Mouse (Mus musculus) limb, embryonic 15.5 days (tissue): ENCODE results near the gene Slc51a. TPM values are rescaled to one million over a fixed set of nuclear protein-coding genes. Genes with fewer than 3 reads are reported as not detected.

ENCODE experiments used
- ATAC-seq: fragments of 200-750 bp; cut with Nextera tagmentation; 2 replicates; pipeline ENCODE4 v1.8.0; 2017; ENCODE audit warnings: low read depth, moderate TSS enrichment; ENCODE audit not compliant: insufficient number of reproducible peaks, low FRiP score, low TSS enrichment
- H3K27ac ChIP-seq: fragments of 300-500 bp; sonication (generic); 2 replicates; pipeline ENCODE4 v1.5.1; 2015; ENCODE audit warnings: moderate library complexity, mild to moderate bottlenecking, inconsistent platforms
- H3K27me3 ChIP-seq: fragments of 300-500 bp; sonication (generic); 2 replicates; pipeline ENCODE4 v1.6.1; 2015; ENCODE audit warnings: inconsistent platforms
- H3K36me3 ChIP-seq: fragments of 300-500 bp; sonication (generic); 2 replicates; pipeline ENCODE4 v1.6.1; 2015; ENCODE audit warnings: inconsistent platforms
- H3K4me1 ChIP-seq: fragments of 300-500 bp; sonication (generic); 2 replicates; pipeline ENCODE4 v1.6.1; 2015; ENCODE audit warnings: inconsistent platforms
- H3K4me2 ChIP-seq: fragments of 300-500 bp; sonication (generic); 2 replicates; pipeline ENCODE4 v1.6.1; 2015; ENCODE audit warnings: mild to moderate bottlenecking, inconsistent platforms
- H3K4me3 ChIP-seq: fragments of 300-500 bp; sonication (generic); 2 replicates; pipeline ENCODE4 v1.5.1; 2015; ENCODE audit warnings: mild to moderate bottlenecking, inconsistent platforms
- H3K9ac ChIP-seq: fragments of 300-500 bp; sonication (generic); 2 replicates; pipeline ENCODE4 v1.6.1; 2015; ENCODE audit warnings: inconsistent platforms
- H3K9me3 ChIP-seq: fragments of 300-500 bp; sonication (generic); 2 replicates; pipeline ENCODE4 v1.6.1; 2016; ENCODE audit warnings: inconsistent platforms
- WGBS: fragments of 180-500 bp; shearing (Covaris S2); methylation state at CpG from one replicate; pipeline ENCODE4 v1.1.7; 2015; 5-methylcytosine and 5-hydroxymethylcytosine counted together
- polyA plus RNA-seq: library from polyadenylated mRNA; unstranded; fragments of >200 nt; fragmentation: Nextera tagmentation; extraction: Ambion mirVana; gene quantifications from 2 replicates; pipeline ENCODE4 v1.2.1, GENCODE M21; 2015

Gene Slc51a
- polyA plus RNA-seq, 1 experiment from 2014 or later: 0.06 TPM

DNA sequence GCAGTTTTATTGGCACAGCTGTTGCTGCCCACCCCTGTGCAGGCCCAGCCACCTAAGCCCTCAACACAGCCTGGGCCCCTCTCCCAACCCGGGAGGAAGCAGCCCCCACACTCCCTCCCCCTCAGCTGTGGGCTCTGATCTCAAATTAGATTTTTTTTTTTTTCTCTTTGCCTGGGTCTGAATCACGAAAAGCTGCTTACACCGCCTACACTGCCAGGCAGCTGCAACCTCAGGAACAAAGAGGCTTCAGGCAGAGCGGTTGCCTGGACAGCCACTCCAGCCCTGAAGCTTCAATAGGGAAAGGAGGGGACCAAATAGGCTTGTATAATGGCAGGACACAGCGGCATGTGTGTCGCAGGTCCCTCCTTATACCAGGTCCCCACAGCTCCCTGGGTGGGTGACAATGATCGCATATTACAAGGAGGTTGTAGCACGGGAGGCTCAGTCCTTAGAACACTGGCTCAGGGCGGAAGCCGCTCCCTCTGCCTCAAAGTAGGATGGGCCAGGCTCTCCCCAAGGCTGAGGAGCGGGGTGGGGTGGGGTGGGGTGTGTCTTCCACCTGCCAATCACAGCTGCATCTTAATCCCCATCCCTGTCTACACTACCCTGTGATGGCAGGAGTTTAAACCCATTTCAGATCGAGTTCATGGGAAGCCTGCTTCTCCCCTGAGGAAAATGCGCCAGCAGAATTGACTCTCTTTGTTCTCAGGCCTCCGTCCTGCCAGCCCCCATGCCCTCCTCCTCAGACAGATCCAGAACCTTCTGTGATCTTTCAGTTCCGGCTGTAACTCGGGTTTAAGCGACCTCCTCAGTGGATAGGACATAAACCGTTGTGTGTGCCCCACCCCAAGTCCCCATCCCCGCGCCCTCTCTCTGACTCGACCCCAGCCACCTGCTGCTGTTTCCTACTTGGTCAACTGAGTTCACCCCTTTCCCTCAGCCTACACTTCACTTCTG is 28.6 kb upstream of the Slc51a start:
- peak overlapping the region; percentile 44 for H3K4me2 ChIP-seq
- 8% methylated on average over 21 of the region's 21 CpGs for WGBS
- H3K4me3 ChIP-seq: peak overlapping the region; percentile 15
- H3K27ac ChIP-seq: peak overlapping the region; percentile 90
- no peaks in the 10 kb centered on the region for H3K36me3 ChIP-seq
- ATAC-seq: peak; percentile 61; the same call in 1 of the 2 replicates
- H3K27me3 ChIP-seq: no peaks in the 10 kb centered on the region
- H3K9me3 ChIP-seq: no peaks in the 10 kb centered on the region
- H3K4me1 ChIP-seq: peaks cover 17% of the 10 kb centered on the region
- 0 out of 2 replicates have a peak overlapping the region, but pooled peaks have one; percentile 7 for H3K9ac ChIP-seq

DNA sequence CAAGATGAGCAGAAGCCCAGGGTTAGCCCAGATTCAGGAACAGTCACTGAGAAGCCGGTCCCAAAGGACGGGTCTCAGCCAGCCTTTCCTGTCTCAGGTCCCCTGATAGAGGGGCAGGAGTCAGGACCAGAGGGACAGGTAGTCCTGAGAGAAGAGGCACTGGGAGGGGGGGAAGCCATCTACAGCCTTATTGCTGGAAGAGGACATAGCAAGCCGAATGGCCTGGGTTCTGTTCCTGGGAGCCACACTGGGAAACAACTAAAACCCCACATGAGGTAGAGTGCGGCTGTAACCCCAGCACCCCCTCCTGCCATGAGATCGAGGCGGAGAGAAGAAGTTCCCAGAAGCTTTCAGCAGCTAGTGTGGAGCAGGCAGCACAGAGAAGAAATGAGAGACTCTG is 26.3 kb upstream of the Slc51a start:
- Histone ChIP-seq H3K4me1 (peaks cover 32% of the 10 kb centered on the region), H3K27me3 (no peaks in the 10 kb centered on the region), H3K9me3 (no peaks in the 10 kb centered on the region), H3K27ac (0 out of 2 replicates have a peak overlapping the region, but pooled peaks have one; percentile 65), H3K4me2 (no peak overlapping the region), H3K9ac (no peak overlapping the region), H3K4me3 (no peak overlapping the region), H3K36me3 (no peaks in the 10 kb centered on the region)
- ATAC-seq: no peak
- 94% methylated on average over 6 of the region's 6 CpGs for WGBS

DNA sequence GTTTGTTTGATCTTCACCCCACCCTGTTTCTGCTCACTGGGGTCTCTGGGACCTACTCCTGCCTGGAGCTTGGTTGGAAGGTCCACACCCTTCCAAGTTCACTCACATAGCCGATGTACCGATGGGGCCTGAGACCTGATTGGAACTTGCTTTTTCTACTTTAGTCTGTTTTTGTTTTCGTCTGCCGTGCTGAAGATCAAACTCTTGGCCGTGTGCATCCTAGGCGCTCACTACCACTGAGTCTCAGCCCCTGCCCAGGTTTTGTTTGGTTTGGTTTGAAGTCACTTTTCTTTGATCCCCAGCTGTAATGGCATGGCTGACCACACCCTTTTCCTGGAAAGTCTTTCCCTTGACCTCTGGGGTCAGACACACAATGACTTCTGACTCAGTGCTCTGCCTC is 25.7 kb upstream of the Slc51a start:
- Histone ChIP-seq H3K27ac (peak overlapping the region; percentile 65; the same call in 1 of the 2 replicates), H3K4me1 (peaks cover 37% of the 10 kb centered on the region)
- 78% methylated on average over 6 of the region's 6 CpGs for WGBS

DNA sequence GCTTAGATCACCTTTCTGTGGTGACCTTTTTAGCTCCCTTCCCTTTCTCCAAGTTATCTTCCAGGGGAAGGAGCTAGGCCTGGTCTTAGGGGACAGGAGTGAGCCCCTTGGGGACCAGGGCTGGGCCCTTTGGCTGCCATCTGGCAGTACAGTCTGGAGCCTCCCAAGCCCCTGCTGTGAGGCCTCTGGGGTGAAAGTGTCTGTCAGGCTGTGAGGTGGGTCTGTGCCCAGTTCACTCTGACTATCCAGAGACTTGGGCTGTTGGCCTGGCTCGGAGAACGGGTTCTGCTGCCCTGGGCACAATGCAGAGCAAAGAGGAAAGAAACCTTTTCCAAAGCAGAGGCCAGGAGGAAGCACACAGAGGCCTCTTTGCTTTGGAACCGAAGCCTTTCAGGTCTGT is 25.2 kb upstream of the Slc51a start:
- no peaks in the 10 kb centered on the region for H3K36me3 ChIP-seq
- H3K9me3 ChIP-seq: no peaks in the 10 kb centered on the region
- H3K4me3 ChIP-seq: no peak overlapping the region
- H3K27ac ChIP-seq: peak overlapping the region; percentile 65
- no peak overlapping the region for H3K9ac ChIP-seq
- no peak for ATAC-seq
- H3K4me2 ChIP-seq: no peak overlapping the region
- H3K4me1 ChIP-seq: peaks cover 38% of the 10 kb centered on the region
- no peaks in the 10 kb centered on the region for H3K27me3 ChIP-seq
- WGBS: 44% methylated on average over 3 of the region's 3 CpGs

More for the DNA sequence above, 25.7 kb upstream of the Slc51a start:
- no peak for ATAC-seq
- no peak overlapping the region for H3K4me3 ChIP-seq
- H3K9me3 ChIP-seq: no peaks in the 10 kb centered on the region
- H3K27me3 ChIP-seq: no peaks in the 10 kb centered on the region
- H3K4me2 ChIP-seq: no peak overlapping the region
- H3K9ac ChIP-seq: no peak overlapping the region
- no peaks in the 10 kb centered on the region for H3K36me3 ChIP-seq

DNA sequence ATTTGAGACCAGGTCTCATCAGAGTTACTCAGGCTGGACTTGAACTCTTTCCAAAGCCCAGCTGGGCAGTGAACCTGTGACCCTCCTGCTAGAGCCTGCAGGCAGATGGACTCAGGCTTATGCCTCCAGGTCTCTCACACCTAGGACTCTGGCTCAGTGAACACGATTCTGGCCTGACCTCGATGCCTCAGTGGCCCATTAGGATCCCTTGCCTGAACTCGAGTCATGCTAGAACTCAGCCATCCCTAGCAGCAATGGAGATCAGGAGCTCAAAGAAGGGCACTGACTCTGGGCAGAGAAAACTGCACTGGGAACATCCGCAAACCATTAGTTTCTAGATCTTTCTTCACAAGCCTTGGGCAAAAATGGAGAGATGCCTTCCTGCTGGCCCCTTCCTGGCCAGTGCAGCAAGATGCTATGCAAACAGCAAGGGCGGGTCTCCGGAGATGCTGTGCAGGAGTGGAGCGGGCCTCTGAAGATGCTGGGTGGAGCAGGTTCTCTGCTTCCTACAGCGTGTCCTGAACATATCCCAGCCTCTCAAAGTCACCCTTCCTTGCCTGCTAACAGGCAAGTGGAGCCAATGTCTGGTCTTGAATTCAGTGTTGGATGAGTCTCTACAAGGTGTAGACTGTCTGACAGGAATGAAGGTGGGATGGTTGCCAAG is 24.3 kb upstream of the Slc51a start:
- Histone ChIP-seq H3K27me3 (no peaks in the 10 kb centered on the region), H3K9me3 (no peaks in the 10 kb centered on the region), H3K9ac (no peak overlapping the region), H3K36me3 (no peaks in the 10 kb centered on the region), H3K4me1 (peaks cover 38% of the 10 kb centered on the region), H3K4me3 (no peak overlapping the region), H3K27ac (no peak overlapping the region), H3K4me2 (no peak overlapping the region)
- no peak for ATAC-seq
- 85% methylated on average over 8 of the region's 8 CpGs for WGBS

DNA sequence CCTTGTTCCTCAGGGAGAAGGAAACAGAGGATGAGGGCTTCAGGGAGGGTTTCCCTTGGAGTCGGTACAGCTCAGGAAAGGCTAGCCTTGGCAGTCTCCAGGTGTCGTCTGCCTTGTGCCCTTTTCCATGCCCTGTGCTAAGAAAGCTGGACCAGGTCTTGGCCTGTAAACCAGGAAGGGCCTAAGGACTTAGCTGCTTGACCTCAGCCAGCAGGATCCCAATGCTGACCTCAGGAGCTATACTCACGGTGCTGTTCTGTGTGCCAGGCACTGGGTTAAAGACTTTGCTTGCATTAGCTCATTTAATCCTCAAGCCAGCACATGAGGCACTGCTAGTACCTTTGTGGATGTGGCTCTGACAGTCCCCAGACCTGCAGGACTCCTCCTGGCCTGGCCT is 23.7 kb upstream of the Slc51a start:
- no peak overlapping the region for H3K4me2 ChIP-seq
- no peak overlapping the region for H3K9ac ChIP-seq
- WGBS: 59% methylated on average over 3 of the region's 3 CpGs

DNA sequence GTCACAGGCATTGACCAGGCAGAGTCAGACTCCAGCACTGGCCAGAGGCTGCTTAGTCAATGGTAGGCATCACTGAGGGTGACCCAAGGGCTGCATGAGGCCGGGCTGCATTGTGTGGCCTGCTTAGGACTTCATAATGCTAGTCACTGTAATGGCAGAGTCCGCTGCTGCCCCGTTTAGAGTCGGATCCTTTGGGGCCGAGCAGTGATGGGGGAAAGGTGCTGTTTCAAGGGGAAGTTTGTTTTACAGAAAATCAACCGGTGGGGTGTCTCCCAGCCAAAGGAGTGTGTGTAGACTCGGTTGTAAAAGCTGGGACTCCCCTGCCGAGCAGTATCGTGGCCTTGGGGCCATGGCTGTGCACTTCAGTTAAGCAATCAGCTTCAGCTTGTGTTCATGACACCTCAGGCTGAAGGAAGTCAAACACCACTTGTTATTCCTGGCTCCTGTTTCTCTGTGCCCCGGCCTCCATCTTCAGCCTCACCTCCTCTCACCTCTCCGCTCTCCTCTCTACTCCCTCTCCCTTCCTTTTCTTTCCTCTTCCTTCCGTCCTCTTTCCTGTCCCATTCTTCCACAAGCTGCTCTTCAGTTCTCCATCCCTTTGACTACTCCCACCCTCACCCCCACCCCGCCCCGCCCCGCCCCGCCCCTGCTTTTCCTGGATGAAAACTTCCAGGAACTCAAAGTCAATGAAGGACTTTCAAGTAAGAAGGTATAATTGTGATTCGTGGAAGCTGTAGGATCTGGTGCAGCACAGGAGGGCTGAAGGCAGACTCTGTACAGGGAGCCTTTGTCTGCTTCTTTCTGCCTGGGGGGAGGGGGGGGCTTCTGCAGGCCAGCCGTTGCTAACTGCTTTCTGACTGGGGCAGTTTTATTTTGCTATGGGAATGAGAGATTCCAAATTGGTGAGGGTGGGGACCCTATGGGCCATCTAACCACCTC is 23.0 kb upstream of the Slc51a start:
- Histone ChIP-seq H3K27me3 (no peaks in the 10 kb centered on the region), H3K9ac (no peak overlapping the region), H3K4me3 (no peak overlapping the region), H3K27ac (no peak overlapping the region; the same call in 1 of the 2 replicates), H3K4me1 (peaks cover 29% of the 10 kb centered on the region; the same call in 1 of the 2 replicates), H3K36me3 (no peaks in the 10 kb centered on the region), H3K4me2 (no peak overlapping the region), H3K9me3 (no peaks in the 10 kb centered on the region)
- no peak for ATAC-seq
- WGBS: 60% methylated on average over 18 of the region's 18 CpGs

More for the DNA sequence above, 23.7 kb upstream of the Slc51a start:
- no peak overlapping the region for H3K4me3 ChIP-seq
- no peaks in the 10 kb centered on the region for H3K27me3 ChIP-seq
- no peaks in the 10 kb centered on the region for H3K36me3 ChIP-seq
- H3K9me3 ChIP-seq: no peaks in the 10 kb centered on the region
- ATAC-seq: no peak
- no peak overlapping the region; the same call in 1 of the 2 replicates for H3K27ac ChIP-seq
- peaks cover 34% of the 10 kb centered on the region for H3K4me1 ChIP-seq

DNA sequence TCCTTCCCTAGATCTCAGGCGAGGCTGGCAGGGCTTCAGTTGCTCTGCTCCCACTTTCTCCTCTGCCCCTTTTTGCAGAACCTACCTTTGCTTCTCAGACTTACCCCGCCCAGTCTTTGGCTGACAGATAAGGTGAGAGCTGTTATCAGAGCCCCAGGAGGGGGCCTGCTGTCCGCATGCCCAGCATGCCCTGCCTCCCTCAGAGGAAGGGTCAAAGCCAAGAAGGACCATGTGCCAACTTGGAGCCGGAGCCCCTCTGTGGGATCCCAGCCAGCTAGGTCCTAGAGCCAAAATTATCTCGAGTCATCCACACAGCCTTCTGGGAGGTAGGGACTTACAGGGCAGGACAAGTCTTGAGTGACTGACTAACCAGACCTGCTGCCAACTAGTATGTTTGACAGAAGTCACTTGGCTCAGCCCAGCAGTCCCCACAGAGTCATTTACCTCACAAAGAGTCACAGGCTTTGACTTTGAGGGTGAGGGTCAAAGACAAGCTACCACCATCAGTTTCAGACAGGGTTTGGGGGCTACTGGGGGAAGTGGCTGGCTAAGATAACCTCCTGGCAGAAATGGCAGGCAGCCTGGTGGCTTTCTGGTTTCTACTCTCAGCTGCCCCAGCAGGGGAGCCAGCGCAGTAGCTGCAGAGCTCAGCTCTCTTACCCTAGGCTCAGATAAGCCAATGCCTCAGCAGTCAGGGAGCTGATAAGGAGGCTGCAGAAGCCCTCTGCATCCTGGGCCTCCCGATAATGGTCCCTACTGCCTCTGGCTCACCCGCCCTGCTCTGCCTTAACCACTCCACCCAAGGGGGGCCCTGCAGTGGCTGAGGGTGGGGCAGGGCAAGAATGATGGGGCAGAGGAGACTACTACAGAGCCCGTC is 21.6 kb upstream of the Slc51a start:
- WGBS: 56% methylated on average over 9 of the region's 9 CpGs
- H3K27ac ChIP-seq: no peak overlapping the region

DNA sequence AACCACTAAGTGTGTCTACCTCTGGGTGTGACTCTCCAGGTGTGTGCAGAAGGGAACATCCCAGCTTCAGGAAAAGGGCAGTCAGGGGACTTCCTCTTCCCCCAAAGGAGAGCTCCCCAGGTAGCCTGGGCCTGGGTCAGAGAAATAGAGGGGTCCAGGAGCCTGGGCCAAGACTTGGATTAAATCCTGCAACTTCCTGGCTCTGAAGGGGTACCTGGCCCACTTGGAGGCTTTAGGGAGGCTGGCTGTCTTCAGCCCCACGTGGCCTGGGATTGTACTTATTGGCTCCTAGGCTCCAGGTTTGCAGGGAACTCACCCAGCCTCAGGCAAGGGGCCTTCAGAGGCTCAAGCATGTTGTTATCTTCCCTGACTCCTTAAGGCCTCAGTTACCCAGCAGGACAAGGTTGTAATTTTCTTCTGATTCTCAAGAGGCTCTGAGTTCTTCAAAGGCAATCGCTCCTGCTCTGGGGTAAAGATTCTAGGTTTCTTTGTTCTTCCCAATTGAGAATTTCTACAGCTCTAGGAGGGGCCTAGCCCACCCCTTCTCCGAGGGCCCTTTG is 20.9 kb upstream of the Slc51a start:
- H3K27ac ChIP-seq: no peak overlapping the region

More for the DNA sequence above, 21.6 kb upstream of the Slc51a start:
- no peak for ATAC-seq
- Histone ChIP-seq H3K9ac (no peak overlapping the region), H3K9me3 (no peaks in the 10 kb centered on the region), H3K4me1 (peaks cover 29% of the 10 kb centered on the region; the same call in 1 of the 2 replicates), H3K36me3 (no peaks in the 10 kb centered on the region), H3K4me3 (no peak overlapping the region), H3K27me3 (no peaks in the 10 kb centered on the region), H3K4me2 (no peak overlapping the region)

DNA sequence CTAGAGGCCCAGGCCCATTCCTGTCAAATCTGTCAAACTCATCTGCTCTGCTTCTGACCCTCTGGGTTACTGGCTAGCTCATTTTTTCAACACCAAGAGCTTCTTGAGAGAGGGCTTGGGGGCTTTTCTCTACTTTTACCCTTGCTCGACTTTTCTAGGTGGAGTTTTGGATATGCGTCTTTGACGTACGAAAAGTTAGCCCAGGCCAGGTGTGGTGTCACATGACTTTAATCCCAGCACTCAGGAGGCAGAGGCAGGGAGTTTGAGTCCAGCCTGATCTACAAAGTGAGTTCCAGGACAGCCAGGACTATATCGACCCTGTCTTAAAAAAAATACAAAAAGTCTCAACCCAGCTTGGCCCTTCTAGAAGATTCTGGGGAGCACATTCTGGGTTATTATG is 20.4 kb upstream of the Slc51a start:
- Histone ChIP-seq H3K27ac (no peak overlapping the region), H3K4me2 (no peak overlapping the region), H3K27me3 (no peaks in the 10 kb centered on the region), H3K4me1 (peaks cover 28% of the 10 kb centered on the region; the same call in 1 of the 2 replicates), H3K9me3 (no peaks in the 10 kb centered on the region), H3K4me3 (no peak overlapping the region), H3K36me3 (no peaks in the 10 kb centered on the region), H3K9ac (no peak overlapping the region)
- no peak for ATAC-seq
- 81% methylated on average over 5 of the region's 5 CpGs for WGBS

More for the DNA sequence above, 20.9 kb upstream of the Slc51a start:
- Histone ChIP-seq H3K9me3 (no peaks in the 10 kb centered on the region), H3K27me3 (no peaks in the 10 kb centered on the region), H3K4me1 (peaks cover 29% of the 10 kb centered on the region; the same call in 1 of the 2 replicates), H3K4me2 (no peak overlapping the region), H3K36me3 (no peaks in the 10 kb centered on the region), H3K4me3 (no peak overlapping the region), H3K9ac (no peak overlapping the region)
- WGBS: 46% methylated on average over 3 of the region's 3 CpGs
- no peak for ATAC-seq
